In the genomic region with DNA sequence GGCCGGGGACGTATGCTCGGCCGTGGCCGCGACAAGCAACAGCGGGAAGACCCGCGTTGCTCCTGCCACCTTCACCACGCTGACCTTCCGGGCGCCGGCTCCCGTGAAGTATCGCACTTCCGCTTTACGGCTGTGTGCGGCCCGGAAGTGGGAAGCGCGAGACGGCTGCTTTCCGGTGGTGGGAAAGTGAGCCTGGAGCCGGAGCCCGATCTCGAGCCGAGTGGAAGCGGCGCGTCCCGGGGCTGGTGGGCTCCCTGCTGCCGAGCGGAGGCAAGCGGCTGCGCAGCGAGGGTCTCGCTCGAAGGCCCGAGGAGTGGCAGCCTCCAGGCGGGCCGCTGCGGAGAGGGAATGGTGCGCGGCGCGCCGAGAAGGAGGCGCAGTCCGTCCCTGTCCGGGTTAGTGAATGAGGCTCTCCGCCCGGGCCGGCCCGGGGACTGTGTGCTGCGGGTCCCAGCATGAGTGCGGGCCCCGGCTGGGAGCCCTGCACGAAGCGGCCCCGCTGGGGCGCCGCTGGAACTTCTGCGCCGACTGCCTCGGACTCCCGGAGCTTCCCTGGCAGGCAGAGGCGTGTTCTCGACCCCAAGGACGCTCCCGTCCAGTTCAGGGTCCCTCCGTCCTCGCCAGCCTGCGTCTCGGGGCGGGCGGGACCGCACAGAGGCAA, we compare ENCODE assay signal across 8 mouse cellular contexts. TPM values are rescaled to one million over a fixed set of nuclear protein-coding genes. Genes with fewer than 3 reads are reported as not detected.
DNase-seq lines count a peak whose midpoint lies in the region; ATAC-seq and TF ChIP-seq lines count a peak whose summit lies in the region.

Gene Timm23, minus strand, starts transcription at position 108 of the 661 bp plus-strand sequence.
Gene Parg, plus strand, starts transcription at position 159 of the 661 bp plus-strand sequence.

- peak; percentile 97 for DNase-seq in brain, embryonic 14.5 days (ENCODE audit: low read depth)
- peak; percentile 94 for DNase-seq in kidney, postnatal 10 days
- peak; percentile 71 to 77 for DNase-seq in natural killer cell, adult 2 months (ENCODE audit: low spot score in 2 of 2)

- H3K9ac ChIP-seq in heart, embryonic 13.5 days = peak within 1 kb of the TSS; percentile 97
- H3K9ac ChIP-seq in liver, embryonic 12.5 days = peak within 1 kb of the TSS; percentile 94
- peak within 1 kb of the TSS; percentile 98 for H3K9ac ChIP-seq in stomach, embryonic 15.5 days

- under 1% methylated on average over 73 of the region's 77 CpGs for WGBS in heart, embryonic 13.5 days
- WGBS in liver, embryonic 12.5 days (ENCODE audit: insufficient replicate concordance) = 3% methylated on average over 77 of the region's 77 CpGs
- WGBS in stomach, embryonic 15.5 days = under 1% methylated on average over 77 of the region's 77 CpGs

- peaks cover 37% of the 10 kb centered on the region for H3K4me1 ChIP-seq in erythroblast, embryonic 14.5 days (ENCODE audit: control insufficient read depth)
- H3K4me1 ChIP-seq in heart, embryonic 13.5 days = peaks cover 32% of the 10 kb centered on the region
- peaks cover 40% of the 10 kb centered on the region for H3K4me1 ChIP-seq in liver, embryonic 12.5 days
- H3K4me1 ChIP-seq in stomach, embryonic 15.5 days = peaks cover 21% of the 10 kb centered on the region

- peaks cover 80% of the 10 kb centered on the region for H3K79me3 ChIP-seq in C2C12 (ENCODE audit: low read depth)

- peak; percentile 86 for ATAC-seq in heart, embryonic 13.5 days (ENCODE audit: extremely low read depth, insufficient number of reproducible peaks, low FRiP score, low TSS enrichment)
- peak; percentile 90 for ATAC-seq in liver, embryonic 12.5 days
- ATAC-seq in stomach, embryonic 15.5 days (ENCODE audit: insufficient read depth, low FRiP score, low read depth) = peak; percentile 92

- peak; percentile 62; the same call in 1 of the 2 replicates for TF ChIP-seq POLR2A in brain, embryonic 14.5 days (IDR thresholded peaks at IDR 0.05; ENCODE audit: borderline replicate concordance, extremely low read depth, insufficient read depth, insufficient read length, poor library complexity, severe bottlenecking)

- peak within 1 kb of the TSS; percentile 74 for H3K4me3 ChIP-seq in C2C12 (ENCODE audit: insufficient read depth, poor library complexity, severe bottlenecking)
- peak within 1 kb of the TSS; percentile 99 for H3K4me3 ChIP-seq in erythroblast, embryonic 14.5 days (replicated peaks)
- H3K4me3 ChIP-seq in heart, embryonic 13.5 days = peak within 1 kb of the TSS; percentile 94
- peak within 1 kb of the TSS; percentile 92 for H3K4me3 ChIP-seq in liver, embryonic 12.5 days
- peak within 1 kb of the TSS; percentile 98 for H3K4me3 ChIP-seq in stomach, embryonic 15.5 days (replicated peaks)

- no peaks in the 10 kb centered on the region for H3K9me3 ChIP-seq in erythroblast, embryonic 14.5 days (ENCODE audit: control insufficient read depth, low read length)
- no peaks in the 10 kb centered on the region for H3K9me3 ChIP-seq in heart, embryonic 13.5 days
- H3K9me3 ChIP-seq in liver, embryonic 12.5 days (replicated peaks) = peaks cover 5% of the 10 kb centered on the region; the same call in 1 of the 2 replicates
- H3K9me3 ChIP-seq in stomach, embryonic 15.5 days = no peaks in the 10 kb centered on the region

- TF ChIP-seq CTCF in C2C12 (IDR thresholded peaks at IDR 0.05; ENCODE audit: control insufficient read depth, insufficient read depth, insufficient read length) = no peak
- TF ChIP-seq CTCF in brain, embryonic 14.5 days (IDR thresholded peaks at IDR 0.05; ENCODE audit: borderline replicate concordance, extremely low read depth, insufficient read depth, insufficient read length) = no peak

- peak within 1 kb of the TSS; percentile 93 for H3ac ChIP-seq in C2C12 (ENCODE audit: control insufficient read depth, insufficient read length, low read depth)

- peaks cover 29% of the 10 kb centered on the region for H3K36me3 ChIP-seq in C2C12 (ENCODE audit: control insufficient read depth, insufficient read depth)
- H3K36me3 ChIP-seq in erythroblast, embryonic 14.5 days (ENCODE audit: control insufficient read depth) = peaks cover 34% of the 10 kb centered on the region
- H3K36me3 ChIP-seq in heart, embryonic 13.5 days = peaks cover 30% of the 10 kb centered on the region
- peaks cover 33% of the 10 kb centered on the region for H3K36me3 ChIP-seq in liver, embryonic 12.5 days
- H3K36me3 ChIP-seq in stomach, embryonic 15.5 days = peaks cover 9% of the 10 kb centered on the region

- H3K27ac ChIP-seq in heart, embryonic 13.5 days (replicated peaks) = peak within 1 kb of the TSS; percentile 80
- H3K27ac ChIP-seq in liver, embryonic 12.5 days = peak within 1 kb of the TSS; percentile 80
- H3K27ac ChIP-seq in stomach, embryonic 15.5 days = peak within 1 kb of the TSS; percentile 79

- no peaks in the 10 kb centered on the region for H3K27me3 ChIP-seq in C2C12 (ENCODE audit: control insufficient read depth, insufficient read depth, insufficient read length)
- H3K27me3 ChIP-seq in erythroblast, embryonic 14.5 days (ENCODE audit: control insufficient read depth) = no peaks in the 10 kb centered on the region
- H3K27me3 ChIP-seq in heart, embryonic 13.5 days (replicated peaks) = no peaks in the 10 kb centered on the region
- no peaks in the 10 kb centered on the region for H3K27me3 ChIP-seq in liver, embryonic 12.5 days (replicated peaks)
- H3K27me3 ChIP-seq in stomach, embryonic 15.5 days (replicated peaks) = no peaks in the 10 kb centered on the region

- peak within 1 kb of the TSS; percentile 97 for H3K4me2 ChIP-seq in heart, embryonic 13.5 days
- H3K4me2 ChIP-seq in liver, embryonic 12.5 days = peak within 1 kb of the TSS; percentile 94
- H3K4me2 ChIP-seq in stomach, embryonic 15.5 days = peak within 1 kb of the TSS; percentile 72

- H3K79me2 ChIP-seq in C2C12 (ENCODE audit: control insufficient read depth, insufficient read depth) = peaks cover 99% of the 10 kb centered on the region

TF ChIP-seq in C2C12, 6 proteins besides CTCF, POLR2A, EP300 and RAD21:
- TF ChIP-seq USF1 (IDR thresholded peaks at IDR 0.05; ENCODE audit: low read depth) = no peak
- TF ChIP-seq MYOG (IDR thresholded peaks at IDR 0.05; ENCODE audit: control insufficient read depth, extremely low read depth, insufficient read length) = no peak
- no peak for TF ChIP-seq MYOD1 (IDR thresholded peaks at IDR 0.05; ENCODE audit: control insufficient read depth, insufficient read length, low read depth)
- no peak for TF ChIP-seq MAX (IDR thresholded peaks at IDR 0.05)
- TF ChIP-seq FOSL1 (IDR thresholded peaks at IDR 0.05; ENCODE audit: insufficient read depth, low read length, poor library complexity, severe bottlenecking) = no peak
- TF ChIP-seq CEBPB (IDR thresholded peaks at IDR 0.05; ENCODE audit: low read depth) = no peak

RNA-seq across cellular contexts. Expression of gene Timm23, which starts in this region (rescaled TPM):
- 300 TPM for polyA plus RNA-seq in C2C12 (2012; fragmentation: generic; extraction: Trizol)
- polyA plus RNA-seq in brain, embryonic 14.5 days (2012; rRNA removed) = 122 and 139 TPM in 2 replicates
- polyA plus RNA-seq in erythroblast, embryonic 14.5 days (2012) = 15.2 and 17.5 TPM in 2 replicates
- polyA plus RNA-seq in heart, embryonic 13.5 days (2015; fragmentation: Nextera tagmentation; extraction: Ambion mirVana) = 289 and 312 TPM in 2 replicates
- polyA plus RNA-seq in liver, embryonic 12.5 days (2016; fragmentation: Nextera tagmentation; extraction: Ambion mirVana) = 280 and 286 TPM in 2 replicates
- 203 and 260 TPM in 2 replicates for polyA plus RNA-seq in stomach, embryonic 15.5 days (2015; fragmentation: Nextera tagmentation; extraction: Ambion mirVana)

RNA-seq across cellular contexts. Expression of gene Parg, which starts in this region (rescaled TPM):
- 8.3 TPM for polyA plus RNA-seq in C2C12 (2012; fragmentation: generic; extraction: Trizol)
- polyA plus RNA-seq in brain, embryonic 14.5 days (2012; rRNA removed) = 14.4 and 22.0 TPM in 2 replicates
- polyA plus RNA-seq in erythroblast, embryonic 14.5 days (2012) = 0.39 and 0.68 TPM in 2 replicates
- polyA plus RNA-seq in heart, embryonic 13.5 days (2015; fragmentation: Nextera tagmentation; extraction: Ambion mirVana) = 22.3 and 22.8 TPM in 2 replicates
- 22.7 and 26.1 TPM in 2 replicates for polyA plus RNA-seq in liver, embryonic 12.5 days (2016; fragmentation: Nextera tagmentation; extraction: Ambion mirVana)
- 34.2 and 41.6 TPM in 2 replicates for polyA plus RNA-seq in stomach, embryonic 15.5 days (2015; fragmentation: Nextera tagmentation; extraction: Ambion mirVana)

Comparison
In these comparisons a context has a peak if more than half of its experiments do, and no peak if none do; other contexts are left out.
1. Peak in every context shown above with its lines: DNase-seq, ATAC-seq, H3K4me3 ChIP-seq and H3K27ac ChIP-seq.